Mouse (Mus musculus) bone marrow, adult 2 months (tissue): Measurements from ENCODE around the gene Prkaa2.

Source experiments
- CTCF ChIP-seq: fragments of 200-500 bp; IDR thresholded peaks from 2 replicates; pipeline ENCODE4 v1.5.1; 2011; ENCODE audit warnings: low read length, control low read depth; ENCODE audit not compliant: control insufficient read depth, insufficient read depth
- POLR2A ChIP-seq: fragments of 200-500 bp; IDR thresholded peaks from 2 replicates; pipeline ENCODE4 v1.6.1; 2011; ENCODE audit warnings: low read depth, mild to moderate bottlenecking, control low read depth, low read length, borderline replicate concordance; ENCODE audit not compliant: control insufficient read depth

DNA sequence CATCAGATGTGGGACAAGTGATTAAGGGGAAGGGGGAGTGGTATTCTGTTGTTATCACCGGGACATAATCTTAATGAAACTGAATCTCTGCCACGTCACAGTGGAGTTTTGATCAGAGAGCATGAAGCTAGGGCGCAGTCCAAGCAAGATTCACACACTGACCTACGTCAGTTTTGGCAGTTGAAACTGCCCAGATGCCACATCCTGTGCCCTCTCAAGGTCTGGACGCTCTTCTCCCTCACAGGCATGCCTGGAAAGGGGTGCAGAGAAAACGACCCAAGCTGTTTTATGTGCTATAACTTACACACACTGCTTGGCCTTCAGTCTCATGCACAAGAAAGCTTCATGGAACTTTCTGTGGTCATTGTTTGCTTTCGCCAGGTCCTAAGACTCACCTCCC, 122.1 kb downstream of the Prkaa2 start:
- TF ChIP-seq POLR2A (no peak), CTCF (no peak)
